Mouse (Mus musculus): ENCODE data around the gene Rrh. TPM values are rescaled to one million over a fixed set of nuclear protein-coding genes. Genes with fewer than 3 reads are reported as not detected.

The Rrh gene
- polyA plus RNA-seq (2014; fragmentation: Nextera tagmentation; extraction: Ambion mirVana): 0.14 and 0.19 TPM in 2 replicates

DNA sequence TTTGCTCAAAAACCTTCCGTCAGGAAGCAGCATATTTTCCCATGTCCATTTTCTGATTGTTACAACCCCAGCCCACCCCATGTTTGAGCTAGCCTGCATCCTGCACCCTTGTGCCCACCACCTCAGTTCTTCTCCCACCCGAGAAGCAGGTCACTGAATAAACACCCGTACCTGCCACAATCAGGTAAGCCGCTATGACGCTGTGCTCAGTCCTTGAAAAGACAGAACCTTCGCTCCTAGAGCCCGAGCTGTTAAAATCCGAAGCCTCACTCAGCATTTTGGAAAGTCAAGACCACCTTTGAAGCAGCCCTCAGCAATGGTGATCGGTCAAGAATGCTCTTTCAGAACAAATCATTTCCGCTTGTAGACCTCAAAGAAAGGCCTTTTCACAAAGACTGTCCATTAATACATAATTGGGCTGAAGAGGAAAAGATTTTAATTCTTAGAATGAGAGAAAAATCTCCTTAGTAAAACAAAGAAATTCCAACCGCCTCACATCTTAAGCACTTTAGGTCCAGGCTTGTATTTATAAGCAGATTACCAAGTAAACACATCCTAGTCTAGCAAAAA, at the start of gene Rrh:
Rrh (minus strand) TSS at position 382 of the 570 bp plus-strand sequence.
- ATAC-seq (ENCODE audit: low FRiP score, low TSS enrichment): no peak
- WGBS: 86% methylated on average over 11 of the region's 11 CpGs
- H3K27me3 ChIP-seq (ENCODE audit: control insufficient read depth, insufficient read depth, low read length): no peaks in the 10 kb centered on the region
- H3K9ac ChIP-seq (replicated peaks; ENCODE audit: low read length): no peak within 1 kb of the TSS
- H3K4me1 ChIP-seq (ENCODE audit: control insufficient read depth, insufficient read depth, low read length): no peaks in the 10 kb centered on the region
- H3K27ac ChIP-seq (replicated peaks; ENCODE audit: low read depth, low read length): no peak within 1 kb of the TSS
- H3K9me3 ChIP-seq (ENCODE audit: control insufficient read depth, low read length): no peaks in the 10 kb centered on the region
- DNase-seq: no peak
- no peak within 1 kb of the TSS for H3K4me2 ChIP-seq (ENCODE audit: low read length)
- H3K36me3 ChIP-seq (ENCODE audit: control insufficient read depth, insufficient read depth, low read length): peaks cover 29% of the 10 kb centered on the region
- H3K4me3 ChIP-seq (replicated peaks; ENCODE audit: low read depth, low read length): no peak within 1 kb of the TSS

DNA sequence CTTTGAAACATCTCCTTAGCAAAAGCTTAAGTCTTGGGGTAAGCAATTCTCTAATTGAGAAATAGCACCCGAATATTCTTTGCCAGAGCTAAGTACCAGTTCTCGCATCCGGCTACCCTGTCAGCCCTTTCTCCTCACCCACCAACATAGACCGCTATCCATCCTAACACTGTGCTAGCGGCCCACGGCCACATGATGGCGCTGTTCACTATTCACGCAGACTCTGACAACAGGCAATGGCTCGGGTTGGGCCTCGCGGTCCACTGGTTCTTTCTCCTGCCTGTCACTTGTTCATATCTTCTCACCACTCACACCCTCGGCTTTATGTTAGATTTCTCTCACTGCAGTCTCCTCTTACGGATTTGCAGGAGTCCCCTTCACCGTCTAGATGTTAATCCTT, 41.3 kb upstream of the Rrh start:
- 46% methylated on average over 14 of the region's 14 CpGs for WGBS

DNA sequence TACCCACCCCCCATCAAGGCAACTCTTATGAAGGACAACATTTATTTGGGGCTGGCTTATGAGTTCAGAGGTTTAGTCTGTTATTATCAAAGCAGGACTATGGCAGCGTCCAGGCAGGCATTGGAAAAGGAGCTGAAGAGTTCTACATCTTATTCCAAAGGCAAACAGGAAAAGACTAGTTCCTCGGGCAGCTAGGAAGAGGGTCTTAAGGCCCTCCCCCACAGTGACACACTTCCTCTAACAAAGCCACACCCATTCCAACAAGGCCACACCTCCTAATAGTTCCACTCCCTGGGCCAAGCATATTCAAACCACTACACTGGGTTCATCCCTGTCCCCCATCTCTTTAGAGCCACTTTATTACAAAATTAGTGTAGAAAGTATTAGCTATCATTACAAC, 40.2 kb upstream of the Rrh start:
- no peaks in the 10 kb centered on the region for H3K36me3 ChIP-seq (ENCODE audit: control insufficient read depth, insufficient read depth, low read length)
- WGBS: 92% methylated on average over 2 of the region's 2 CpGs
- H3K9me3 ChIP-seq (ENCODE audit: control insufficient read depth, low read length): 0 out of 2 replicates have a peak, but pooled peaks cover 2% of the 10 kb centered on the region
- DNase-seq (no peak), ATAC-seq (ENCODE audit: low FRiP score, low TSS enrichment) (no peak)
- no peak overlapping the region for H3K27ac ChIP-seq (replicated peaks; ENCODE audit: low read depth, low read length)
- H3K27me3 ChIP-seq (ENCODE audit: control insufficient read depth, insufficient read depth, low read length): no peaks in the 10 kb centered on the region
- H3K9ac ChIP-seq (replicated peaks; ENCODE audit: low read length): no peak overlapping the region
- no peaks in the 10 kb centered on the region for H3K4me1 ChIP-seq (ENCODE audit: control insufficient read depth, insufficient read depth, low read length)
- H3K4me2 ChIP-seq (ENCODE audit: low read length): no peak overlapping the region
- no peak overlapping the region for H3K4me3 ChIP-seq (replicated peaks; ENCODE audit: low read depth, low read length)

More for the DNA sequence above, 41.3 kb upstream of the Rrh start:
- Histone ChIP-seq H3K9me3 (ENCODE audit: control insufficient read depth, low read length) (no peaks in the 10 kb centered on the region), H3K9ac (replicated peaks; ENCODE audit: low read length) (no peak overlapping the region), H3K4me1 (ENCODE audit: control insufficient read depth, insufficient read depth, low read length) (no peaks in the 10 kb centered on the region), H3K36me3 (ENCODE audit: control insufficient read depth, insufficient read depth, low read length) (no peaks in the 10 kb centered on the region), H3K27ac (replicated peaks; ENCODE audit: low read depth, low read length) (no peak overlapping the region), H3K4me2 (ENCODE audit: low read length) (no peak overlapping the region), H3K4me3 (replicated peaks; ENCODE audit: low read depth, low read length) (no peak overlapping the region), H3K27me3 (ENCODE audit: control insufficient read depth, insufficient read depth, low read length) (no peaks in the 10 kb centered on the region)
- DNase-seq (peak; percentile 19), ATAC-seq (ENCODE audit: low FRiP score, low TSS enrichment) (no peak)

DNA sequence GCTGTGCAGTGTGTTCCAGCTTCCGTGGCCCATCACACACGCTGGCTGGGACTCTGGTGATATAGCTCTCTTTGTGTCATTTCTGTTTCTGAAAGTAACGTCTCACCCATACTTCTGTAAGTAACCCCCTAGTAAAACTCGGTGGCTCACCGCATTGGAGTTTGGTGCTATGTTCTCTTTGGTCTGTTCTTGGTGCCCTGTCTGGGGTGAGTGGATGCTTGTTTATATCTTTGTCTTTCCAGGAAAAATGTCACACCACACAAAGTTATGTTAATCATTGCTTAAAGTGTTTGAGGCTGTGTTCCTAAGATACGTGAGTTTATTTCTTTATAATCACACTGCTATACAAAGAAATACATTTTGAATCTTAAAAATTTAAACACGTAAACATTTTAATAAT, 24.5 kb upstream of the Rrh start:
- H3K9me3 ChIP-seq (ENCODE audit: control insufficient read depth, low read length): no peaks in the 10 kb centered on the region
- DNase-seq: no peak
- no peak overlapping the region for H3K4me2 ChIP-seq (ENCODE audit: low read length)
- no peak overlapping the region for H3K4me3 ChIP-seq (replicated peaks; ENCODE audit: low read depth, low read length)
- no peaks in the 10 kb centered on the region for H3K4me1 ChIP-seq (ENCODE audit: control insufficient read depth, insufficient read depth, low read length)
- H3K27me3 ChIP-seq (ENCODE audit: control insufficient read depth, insufficient read depth, low read length): no peaks in the 10 kb centered on the region
- H3K36me3 ChIP-seq (ENCODE audit: control insufficient read depth, insufficient read depth, low read length): no peaks in the 10 kb centered on the region
- 88% methylated on average over 7 of the region's 7 CpGs for WGBS
- H3K9ac ChIP-seq (replicated peaks; ENCODE audit: low read length): no peak overlapping the region
- no peak overlapping the region for H3K27ac ChIP-seq (replicated peaks; ENCODE audit: low read depth, low read length)
- no peak for ATAC-seq (ENCODE audit: low FRiP score, low TSS enrichment)

DNA sequence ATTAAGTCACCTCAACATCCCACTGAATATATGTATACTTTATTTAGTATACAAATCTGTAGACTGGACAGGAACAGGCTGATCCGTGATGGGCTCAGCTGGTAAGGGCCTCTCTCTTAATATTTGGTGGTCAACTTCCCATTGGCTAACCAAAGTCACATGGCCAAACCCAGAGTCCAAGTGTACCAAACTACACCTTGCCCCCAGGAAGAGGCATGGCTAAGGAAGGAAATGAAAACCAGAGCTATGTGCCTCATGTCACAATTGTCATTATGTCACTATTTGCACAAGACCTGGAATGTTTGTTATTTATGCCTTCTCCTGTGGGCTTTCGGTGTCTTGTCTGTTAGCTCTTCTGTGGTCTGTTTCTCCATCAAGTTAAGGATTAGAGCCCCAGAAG, 23.5 kb upstream of the Rrh start:
- Histone ChIP-seq H3K4me2 (ENCODE audit: low read length) (no peak overlapping the region), H3K4me3 (replicated peaks; ENCODE audit: low read depth, low read length) (no peak overlapping the region), H3K27me3 (ENCODE audit: control insufficient read depth, insufficient read depth, low read length) (no peaks in the 10 kb centered on the region), H3K9ac (replicated peaks; ENCODE audit: low read length) (no peak overlapping the region), H3K9me3 (ENCODE audit: control insufficient read depth, low read length) (no peaks in the 10 kb centered on the region), H3K4me1 (ENCODE audit: control insufficient read depth, insufficient read depth, low read length) (no peaks in the 10 kb centered on the region), H3K27ac (replicated peaks; ENCODE audit: low read depth, low read length) (no peak overlapping the region), H3K36me3 (ENCODE audit: control insufficient read depth, insufficient read depth, low read length) (no peaks in the 10 kb centered on the region)
- ATAC-seq (ENCODE audit: low FRiP score, low TSS enrichment) (no peak), DNase-seq (no peak)
- 91% methylated on average over 2 of the region's 2 CpGs for WGBS

DNA sequence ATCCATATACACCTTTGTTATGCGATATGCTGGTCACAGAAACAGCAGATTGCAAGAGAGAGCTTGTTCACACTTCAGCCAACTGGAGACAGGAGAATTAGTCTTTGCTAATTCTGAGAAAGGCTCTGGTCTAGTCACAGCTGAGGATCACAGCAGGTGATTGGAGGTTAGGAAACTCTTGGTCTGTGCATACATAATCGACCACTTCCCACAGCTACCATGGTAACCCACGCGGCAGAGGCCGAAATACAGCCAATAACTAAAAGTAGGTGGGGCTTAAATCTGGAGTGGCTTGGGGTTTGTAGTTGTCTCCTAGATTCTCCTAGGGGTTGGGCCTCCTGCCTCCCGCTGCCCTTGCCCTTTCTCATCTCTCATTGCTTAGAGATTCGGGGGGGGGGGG, 15.6 kb upstream of the Rrh start:
- Histone ChIP-seq H3K27me3 (ENCODE audit: control insufficient read depth, insufficient read depth, low read length) (no peaks in the 10 kb centered on the region), H3K27ac (replicated peaks; ENCODE audit: low read depth, low read length) (no peak overlapping the region), H3K4me2 (ENCODE audit: low read length) (no peak overlapping the region), H3K4me3 (replicated peaks; ENCODE audit: low read depth, low read length) (no peak overlapping the region), H3K36me3 (ENCODE audit: control insufficient read depth, insufficient read depth, low read length) (no peaks in the 10 kb centered on the region), H3K4me1 (ENCODE audit: control insufficient read depth, insufficient read depth, low read length) (no peaks in the 10 kb centered on the region), H3K9me3 (ENCODE audit: control insufficient read depth, low read length) (no peaks in the 10 kb centered on the region), H3K9ac (replicated peaks; ENCODE audit: low read length) (no peak overlapping the region)
- 34% methylated on average over 7 of the region's 7 CpGs for WGBS
- ATAC-seq (ENCODE audit: low FRiP score, low TSS enrichment): no peak
- no peak for DNase-seq

DNA sequence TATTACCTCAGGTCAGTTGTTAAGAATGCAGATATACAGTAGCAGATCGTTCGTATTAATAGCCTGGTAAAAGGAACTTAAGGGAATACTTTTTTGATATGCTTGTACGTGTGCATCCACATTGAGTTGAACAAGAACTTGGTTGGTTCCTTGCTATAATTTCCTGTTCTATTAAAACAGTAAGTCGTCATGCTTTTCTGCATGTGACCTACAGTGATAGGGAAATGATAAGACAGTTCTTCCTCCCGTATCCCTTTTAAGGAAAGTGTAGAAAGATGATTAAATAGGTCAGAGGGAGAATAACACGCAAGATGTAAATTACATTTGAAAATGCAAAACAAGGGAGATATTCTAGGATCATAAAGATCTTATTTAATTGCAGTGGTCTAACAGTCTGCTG, 14.6 kb upstream of the Rrh start:
- Histone ChIP-seq H3K36me3 (ENCODE audit: control insufficient read depth, insufficient read depth, low read length) (no peaks in the 10 kb centered on the region), H3K9me3 (ENCODE audit: control insufficient read depth, low read length) (no peaks in the 10 kb centered on the region), H3K27me3 (ENCODE audit: control insufficient read depth, insufficient read depth, low read length) (no peaks in the 10 kb centered on the region), H3K4me2 (ENCODE audit: low read length) (no peak overlapping the region), H3K27ac (replicated peaks; ENCODE audit: low read depth, low read length) (no peak overlapping the region), H3K4me1 (ENCODE audit: control insufficient read depth, insufficient read depth, low read length) (no peaks in the 10 kb centered on the region), H3K4me3 (replicated peaks; ENCODE audit: low read depth, low read length) (no peak overlapping the region), H3K9ac (replicated peaks; ENCODE audit: low read length) (no peak overlapping the region)
- WGBS: 90% methylated on average over 6 of the region's 6 CpGs
- no peak for ATAC-seq (ENCODE audit: low FRiP score, low TSS enrichment)
- DNase-seq: no peak

DNA sequence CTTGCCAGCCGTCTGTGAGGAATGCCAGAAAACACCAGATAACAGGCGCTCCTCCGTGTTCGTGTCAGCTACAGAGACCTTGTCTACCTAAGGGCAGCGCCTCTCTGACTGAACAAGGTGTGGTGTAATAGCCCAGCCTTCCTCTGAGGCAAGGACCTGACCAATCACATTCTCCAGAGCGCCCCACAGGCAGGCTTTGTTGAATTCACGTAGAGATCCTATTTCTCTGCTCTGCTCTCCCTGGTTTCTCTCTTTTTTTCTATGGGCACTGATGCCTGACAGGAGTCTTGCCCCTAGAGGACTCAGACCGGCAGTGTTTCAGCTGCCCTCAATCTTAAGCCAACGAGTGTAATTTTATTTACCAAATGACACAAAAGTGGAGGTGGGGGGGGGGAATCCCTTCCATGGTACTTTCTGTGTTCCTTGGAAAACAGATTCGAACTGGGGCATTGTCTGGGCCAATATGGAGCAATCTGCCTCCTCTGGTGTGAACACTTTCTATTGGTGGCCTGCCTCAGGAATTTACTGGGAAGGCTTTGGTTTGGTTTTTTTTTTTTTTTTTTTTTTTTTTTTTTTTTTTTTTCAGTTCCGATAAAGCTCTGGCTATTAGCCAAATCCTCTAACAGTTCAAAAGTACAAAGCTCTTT, 13.8 kb upstream of the Rrh start:
- no peaks in the 10 kb centered on the region for H3K27me3 ChIP-seq (ENCODE audit: control insufficient read depth, insufficient read depth, low read length)
- H3K9me3 ChIP-seq (ENCODE audit: control insufficient read depth, low read length): no peaks in the 10 kb centered on the region
- 0 out of 2 replicates have a peak, but pooled peaks cover 4% of the 10 kb centered on the region for H3K4me1 ChIP-seq (ENCODE audit: control insufficient read depth, insufficient read depth, low read length)
- peak overlapping the region; percentile 23 for H3K4me2 ChIP-seq (ENCODE audit: low read length)
- WGBS: 6% methylated on average over 11 of the region's 11 CpGs
- H3K4me3 ChIP-seq (replicated peaks; ENCODE audit: low read depth, low read length): no peak overlapping the region
- DNase-seq (peak; percentile 19), ATAC-seq (ENCODE audit: low FRiP score, low TSS enrichment) (no peak)
- H3K36me3 ChIP-seq (ENCODE audit: control insufficient read depth, insufficient read depth, low read length): no peaks in the 10 kb centered on the region
- H3K9ac ChIP-seq (replicated peaks; ENCODE audit: low read length): no peak overlapping the region
- no peak overlapping the region for H3K27ac ChIP-seq (replicated peaks; ENCODE audit: low read depth, low read length)

DNA sequence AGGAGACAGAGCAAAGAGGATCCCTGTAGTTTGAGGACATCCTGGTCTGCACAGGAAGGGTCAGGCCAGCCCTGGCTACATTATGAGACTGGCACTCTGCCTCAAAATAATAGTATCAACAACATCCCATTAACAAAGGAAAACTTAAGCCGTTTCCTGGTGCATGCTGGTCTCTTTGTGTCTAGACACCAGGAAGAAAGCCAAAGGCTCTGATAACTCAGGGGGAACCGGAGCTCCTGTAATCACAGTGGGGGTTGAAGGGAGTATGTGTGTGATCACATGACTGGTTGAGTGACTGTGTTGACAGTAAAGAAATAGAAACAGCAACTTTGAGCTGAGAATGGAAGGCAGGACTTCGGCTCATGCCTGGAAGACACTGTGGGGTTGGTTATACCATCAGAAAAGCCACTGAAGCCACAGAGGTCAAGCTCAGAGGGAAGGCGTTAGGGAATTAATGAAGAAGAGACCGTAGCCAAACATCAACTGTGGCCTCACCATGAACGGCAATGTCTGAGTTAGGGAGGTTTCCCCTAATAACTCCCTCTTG, 13.1 kb upstream of the Rrh start, which contains the start of gene Cfi:
Cfi (plus strand) TSS at position 497 of the 547 bp plus-strand sequence.
- Histone ChIP-seq H3K27ac (replicated peaks; ENCODE audit: low read depth, low read length) (no peak within 1 kb of the TSS), H3K9me3 (ENCODE audit: control insufficient read depth, low read length) (no peaks in the 10 kb centered on the region), H3K4me3 (replicated peaks; ENCODE audit: low read depth, low read length) (no peak within 1 kb of the TSS), H3K9ac (replicated peaks; ENCODE audit: low read length) (no peak within 1 kb of the TSS), H3K4me1 (ENCODE audit: control insufficient read depth, insufficient read depth, low read length) (0 out of 2 replicates have a peak, but pooled peaks cover 4% of the 10 kb centered on the region), H3K36me3 (ENCODE audit: control insufficient read depth, insufficient read depth, low read length) (no peaks in the 10 kb centered on the region), H3K27me3 (ENCODE audit: control insufficient read depth, insufficient read depth, low read length) (no peaks in the 10 kb centered on the region), H3K4me2 (ENCODE audit: low read length) (peak within 1 kb of the TSS; percentile 23)
- DNase-seq (no peak), ATAC-seq (ENCODE audit: low FRiP score, low TSS enrichment) (no peak)
- WGBS: 54% methylated on average over 6 of the region's 6 CpGs
